Mouse (Mus musculus): Measurements from ENCODE around the gene Spsb3.

Spsb3 gene

DNA sequence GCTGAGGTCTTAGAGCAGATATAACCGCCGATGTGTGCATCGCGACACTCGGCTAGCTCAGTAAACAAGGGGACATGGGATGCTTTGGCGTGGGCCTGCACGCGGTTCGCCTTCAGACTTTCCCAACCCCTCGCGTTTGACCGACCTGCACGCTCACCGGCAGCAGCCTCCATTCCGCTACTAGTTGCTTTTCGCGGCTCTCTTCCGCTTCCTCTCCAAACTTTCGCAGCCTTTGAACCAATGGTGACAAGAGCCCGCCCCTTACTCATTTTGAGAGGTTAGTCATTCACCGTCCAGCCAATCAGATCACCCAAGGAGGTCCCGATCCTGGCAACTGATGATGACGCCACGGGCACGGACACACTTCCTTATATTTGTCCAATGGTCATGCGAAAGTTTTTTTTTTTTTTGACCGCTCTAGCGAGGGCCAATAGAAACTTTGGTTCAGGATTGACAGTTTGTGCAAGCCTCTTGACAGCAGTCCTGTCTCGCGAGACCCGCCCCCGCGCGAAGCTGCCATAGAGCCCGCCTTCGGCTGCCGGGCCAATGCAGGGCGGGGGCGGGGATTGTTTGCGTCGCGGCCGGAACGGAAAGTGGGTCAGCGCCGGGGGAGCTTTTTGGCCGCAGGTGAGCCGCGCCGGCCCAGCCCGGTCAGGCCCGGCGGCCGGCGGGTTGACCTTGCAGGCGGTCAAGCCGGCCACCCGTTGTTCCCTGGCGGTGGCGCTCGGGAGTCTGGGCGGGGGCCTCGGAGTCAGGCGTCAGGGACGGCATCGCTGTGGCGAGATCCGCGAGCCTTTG is at the start of gene Spsb3, which contains the start of gene Nubp2:
Gene Spsb3, plus strand, starts transcription at position 510 of the 798 bp plus-strand sequence.
Gene Nubp2, minus strand, starts transcription at position 216 of the 798 bp plus-strand sequence.
- DNase-seq (ENCODE audit: low read depth, low spot score) = peak; percentile 98

DNA sequence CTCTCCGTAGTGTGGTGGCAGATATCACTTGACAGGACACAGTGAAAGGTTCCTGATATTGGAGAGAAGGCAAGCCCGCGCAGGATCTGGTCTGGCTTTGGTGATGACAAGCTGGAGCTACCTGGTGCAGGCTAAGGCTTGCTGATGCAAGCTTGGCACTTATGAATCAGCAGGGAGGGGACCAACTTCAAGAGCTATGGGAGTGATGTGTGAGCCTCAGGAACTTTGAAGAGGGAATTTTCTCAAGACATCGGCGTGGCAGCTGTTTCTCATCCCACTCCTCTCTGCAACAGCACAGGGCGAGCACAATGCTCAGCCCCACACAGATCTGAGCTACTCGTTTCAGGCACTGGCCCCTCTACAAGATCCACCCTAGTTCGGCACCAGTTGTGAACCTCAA is 46.6 kb upstream of the Spsb3 start, which contains the start of gene Hagh:
Gene Hagh, plus strand, starts transcription at position 302 of the 400 bp plus-strand sequence.
- DNase-seq (ENCODE audit: low read depth, low spot score) = no peak

DNA sequence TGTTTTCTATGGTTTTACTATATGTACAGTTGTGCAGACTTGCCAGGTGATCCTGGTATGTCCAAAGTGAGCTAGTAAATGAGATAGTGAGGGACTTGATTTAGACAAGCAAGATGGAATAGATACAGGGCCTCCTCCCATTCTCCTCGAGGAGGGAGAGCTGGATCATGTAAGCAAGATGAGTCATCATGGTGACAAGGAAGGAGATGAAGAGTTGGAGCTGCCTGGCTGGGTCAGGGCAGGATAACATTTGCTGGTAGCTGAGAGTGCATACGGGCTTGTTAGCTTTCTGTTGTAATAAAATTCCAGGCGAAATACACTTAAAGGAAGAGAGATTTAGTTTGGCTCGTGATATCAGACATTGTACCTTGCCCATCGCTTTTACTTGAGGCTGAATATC is 46.1 kb upstream of the Spsb3 start:
- no peak for DNase-seq (ENCODE audit: low read depth, low spot score)

DNA sequence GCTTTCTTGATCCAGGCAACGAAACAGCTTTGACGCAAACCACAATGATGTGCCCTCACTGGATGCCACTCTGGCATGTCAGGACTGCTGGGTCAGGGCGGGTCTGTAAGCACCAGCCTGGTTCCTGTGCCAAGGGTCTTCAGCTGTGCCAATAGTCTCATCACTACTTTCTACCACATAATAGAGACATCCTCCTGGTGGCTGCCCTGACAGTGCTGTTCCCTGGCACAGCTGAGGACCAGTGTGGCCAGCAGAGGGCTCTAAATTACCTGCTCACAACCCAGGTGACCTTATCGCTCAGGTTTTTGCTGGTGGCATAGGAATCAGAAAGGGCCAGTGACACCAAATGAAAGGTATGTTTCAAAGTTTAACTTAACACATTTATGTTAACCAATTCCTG is 45.3 kb upstream of the Spsb3 start:
- no peak for DNase-seq (ENCODE audit: low read depth, low spot score)

DNA sequence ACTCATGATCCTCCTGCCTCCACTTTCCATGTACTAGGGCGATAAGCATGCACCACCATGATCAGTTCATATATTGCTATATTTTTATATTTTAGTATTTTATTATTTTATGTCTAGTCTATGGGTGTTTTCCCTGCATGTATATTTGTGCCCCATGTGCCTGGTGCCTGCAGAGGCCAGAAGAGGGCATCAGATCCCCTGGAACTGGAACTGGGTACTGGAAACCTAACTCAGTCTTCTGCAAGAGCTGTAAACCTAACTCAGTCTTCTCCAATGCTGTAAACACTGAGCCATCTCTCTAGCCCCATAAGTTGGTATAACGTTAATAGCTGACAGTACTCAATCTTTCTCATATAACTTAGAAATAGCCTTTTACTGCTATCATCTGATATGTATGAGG is 43.8 kb upstream of the Spsb3 start:
- no peak for DNase-seq (ENCODE audit: low read depth, low spot score)

DNA sequence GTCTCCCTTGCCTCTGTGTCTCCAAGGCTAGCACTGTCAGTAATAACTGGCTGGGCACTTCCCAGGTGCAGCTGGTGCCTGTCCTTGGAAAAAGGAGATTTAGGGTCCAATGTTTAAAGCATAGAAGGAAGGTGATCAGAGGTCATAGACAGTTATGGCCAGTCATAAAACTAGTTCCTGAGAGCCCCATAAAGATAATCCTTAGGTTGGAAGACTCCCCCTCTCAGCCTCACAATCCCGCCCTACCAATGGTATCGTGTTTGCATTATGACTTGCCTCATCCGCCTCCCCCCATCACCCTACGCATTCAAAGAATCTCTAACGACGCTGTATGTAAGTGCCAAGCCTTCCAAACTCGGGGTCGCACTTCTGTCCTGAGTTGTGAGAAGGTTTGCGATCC is 41.9 kb upstream of the Spsb3 start:
- no peak for DNase-seq (ENCODE audit: low read depth, low spot score)

DNA sequence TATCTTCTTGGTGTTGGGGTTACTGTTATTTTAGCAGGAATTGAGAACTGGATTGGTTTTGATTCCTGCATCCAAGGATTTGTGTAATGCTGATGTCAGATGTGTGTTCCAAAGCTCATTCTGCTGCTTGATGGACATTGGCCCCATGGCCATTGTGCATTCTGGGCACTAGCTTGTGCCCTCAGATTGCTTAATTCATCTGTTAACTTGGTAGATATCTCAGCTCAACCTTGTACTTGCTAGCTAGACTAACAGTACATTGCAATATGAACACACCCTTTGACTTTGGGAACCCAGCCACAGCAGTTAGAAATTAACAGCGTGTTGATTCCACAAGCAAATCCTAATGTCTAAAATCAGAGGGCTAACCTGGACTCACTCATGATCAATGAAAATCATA is 39.1 kb upstream of the Spsb3 start:
- DNase-seq (ENCODE audit: low read depth, low spot score) = no peak

DNA sequence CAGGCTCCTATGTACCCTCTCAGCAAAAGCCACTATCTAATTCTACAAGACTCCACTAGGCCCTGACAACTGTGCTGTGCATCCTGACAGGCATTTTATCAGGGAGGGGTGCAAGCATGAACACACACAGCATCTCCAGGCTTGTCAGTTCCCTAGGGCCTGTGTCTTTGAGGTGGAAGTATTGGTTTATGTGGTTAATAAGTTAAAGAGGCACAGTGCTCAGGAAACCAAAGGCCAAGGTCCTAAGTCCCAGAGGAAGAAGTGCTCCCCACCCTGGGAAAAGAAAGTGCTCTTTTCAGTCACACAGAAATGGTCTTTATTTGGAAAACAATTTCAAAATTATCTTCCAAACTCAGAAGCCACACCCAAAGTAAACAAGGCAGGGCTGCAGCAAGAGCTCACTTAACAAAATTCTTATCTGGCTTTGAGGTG is 37.8 kb upstream of the Spsb3 start:
- no peak for DNase-seq (ENCODE audit: low read depth, low spot score)

DNA sequence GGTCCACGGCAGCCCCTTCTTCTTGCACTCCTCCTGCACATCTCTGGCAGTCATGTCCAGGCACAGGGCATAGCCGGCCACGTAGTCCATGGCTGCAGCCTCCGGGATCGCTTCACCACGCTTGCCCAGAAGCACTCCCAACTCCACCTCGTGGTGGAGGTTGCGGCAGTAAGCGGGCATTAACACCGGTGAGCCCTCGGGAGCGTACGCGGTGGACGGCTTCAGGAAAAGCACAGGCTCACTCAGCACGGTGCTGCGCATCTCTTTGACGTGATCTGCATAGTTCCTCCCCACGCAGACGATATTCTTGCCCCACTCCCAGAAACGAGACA is 36.7 kb upstream of the Spsb3 start:
- DNase-seq (ENCODE audit: low read depth, low spot score) = no peak

DNA sequence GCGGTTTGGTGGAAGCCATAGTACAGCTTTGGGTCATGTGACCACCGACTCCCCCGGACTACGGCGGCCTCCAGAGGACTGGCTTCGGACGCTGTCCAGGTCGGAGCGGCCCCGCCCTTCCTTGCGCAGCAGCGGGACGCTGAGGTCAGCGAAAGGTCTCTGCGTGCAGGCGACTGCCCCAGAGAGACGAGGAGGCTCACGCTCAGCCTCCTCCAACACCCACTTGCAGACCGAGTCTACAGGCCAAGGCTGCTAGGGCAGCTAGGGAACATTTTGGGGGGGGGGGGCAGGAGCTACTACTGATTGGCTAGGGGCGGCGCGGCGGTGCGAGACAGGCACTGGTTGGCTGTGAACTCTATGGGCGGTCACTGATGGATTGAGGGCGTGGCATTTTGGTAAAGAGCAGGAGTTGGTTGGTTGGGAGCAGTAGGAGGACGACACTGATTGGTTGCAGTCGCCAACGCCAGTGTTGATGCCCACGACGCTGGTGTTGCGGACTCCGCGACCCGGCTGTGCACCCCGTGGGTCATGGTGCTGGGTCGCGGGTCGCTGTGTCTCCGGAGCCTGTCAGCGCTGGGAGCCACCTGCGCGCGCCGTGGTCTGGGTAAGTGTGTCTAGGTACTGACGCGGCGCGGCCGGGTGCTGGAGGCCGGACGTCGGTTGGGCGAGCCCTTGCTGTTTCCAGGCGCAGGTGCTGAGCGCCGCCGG is 36.2 kb upstream of the Spsb3 start, which contains the start of gene Fahd1:
Gene Fahd1, minus strand, starts transcription at position 300 of the 708 bp plus-strand sequence.
- peak; percentile 95 for DNase-seq (ENCODE audit: low read depth, low spot score)

DNA sequence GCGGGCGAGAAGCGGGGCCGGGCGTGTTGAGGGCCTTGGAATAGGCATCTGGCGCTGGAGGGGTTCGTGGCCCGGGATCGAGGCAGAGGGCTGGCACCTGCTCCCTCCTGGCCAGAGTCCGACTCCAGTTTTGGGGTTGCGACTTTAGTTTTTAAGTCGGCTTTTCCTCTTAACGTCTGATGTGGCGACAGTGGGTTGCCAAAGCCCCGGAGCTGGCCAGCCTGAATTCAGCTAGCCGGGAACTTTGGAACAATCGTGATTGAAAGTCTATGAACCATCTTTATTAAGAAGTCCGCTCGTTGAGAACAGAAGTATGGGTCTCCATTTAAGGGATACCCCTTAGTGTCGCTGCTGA is 35.7 kb upstream of the Spsb3 start:
- no peak for DNase-seq (ENCODE audit: low read depth, low spot score)

DNA sequence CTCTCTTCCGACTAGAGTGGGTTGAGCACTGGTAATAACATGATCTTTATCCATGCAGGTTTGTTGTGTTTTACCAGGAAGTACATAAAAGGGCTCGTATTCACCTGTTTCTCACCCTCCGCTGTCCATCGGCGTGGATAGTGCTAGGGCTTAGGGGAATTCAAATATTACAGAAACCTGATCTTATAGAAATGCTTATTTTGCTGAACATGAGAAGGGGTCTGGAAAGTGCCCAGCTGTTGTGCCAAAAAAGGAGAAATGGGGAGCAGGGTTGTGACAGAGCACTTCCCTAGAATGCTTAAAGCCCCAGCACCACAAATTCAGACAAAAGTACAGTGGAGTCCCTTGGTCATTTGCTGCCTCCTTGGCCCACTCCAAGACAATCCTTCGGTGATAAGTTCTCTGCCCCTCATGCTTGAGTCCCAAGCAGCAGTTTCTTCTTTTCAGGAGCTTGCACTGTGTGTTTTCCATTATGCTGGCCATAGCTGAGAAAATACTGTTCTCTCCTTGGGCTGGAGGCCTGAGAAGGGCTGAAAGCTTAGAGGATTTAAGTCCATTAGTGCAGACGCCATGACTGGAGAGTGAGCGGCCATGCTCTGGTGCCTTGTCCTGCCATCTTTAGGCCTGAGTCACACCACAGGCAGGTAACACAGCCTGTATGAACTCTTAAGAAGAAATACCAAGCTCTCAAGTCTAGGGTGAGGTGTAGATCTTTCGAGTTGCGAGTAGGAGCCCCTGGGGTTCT is 34.9 kb upstream of the Spsb3 start:
- no peak for DNase-seq (ENCODE audit: low read depth, low spot score)

DNA sequence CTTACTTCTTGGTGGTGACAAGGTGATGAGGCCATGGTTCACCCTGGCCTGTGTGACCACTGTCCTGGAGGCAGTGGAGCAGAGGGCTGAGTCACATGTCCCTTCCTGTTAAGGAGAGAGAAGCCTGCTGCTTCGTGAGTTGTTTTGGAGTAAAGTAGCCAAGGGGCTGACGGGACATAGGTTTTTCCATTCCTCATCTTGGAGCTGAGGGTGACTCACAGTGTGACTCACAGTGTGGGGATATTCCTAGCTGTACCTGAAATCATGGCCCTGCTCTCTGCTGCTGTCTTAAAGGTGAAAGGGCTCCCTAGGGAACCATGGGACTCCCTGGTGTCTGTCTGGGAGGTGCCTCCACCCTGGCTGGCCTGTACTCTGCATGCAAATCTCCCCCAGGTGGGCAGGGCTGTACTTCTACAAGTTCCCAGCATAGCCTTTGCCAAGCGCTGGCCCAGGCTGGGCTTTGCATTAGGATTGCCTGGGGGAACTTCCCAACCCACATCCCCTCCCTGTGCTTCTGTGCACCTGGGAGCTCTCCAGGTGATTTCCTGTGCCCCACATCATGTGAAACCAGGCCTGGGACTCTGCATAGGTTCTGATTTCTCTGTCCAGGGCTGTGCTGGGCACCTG is 30.5 kb upstream of the Spsb3 start:
- DNase-seq (ENCODE audit: low read depth, low spot score) = no peak

DNA sequence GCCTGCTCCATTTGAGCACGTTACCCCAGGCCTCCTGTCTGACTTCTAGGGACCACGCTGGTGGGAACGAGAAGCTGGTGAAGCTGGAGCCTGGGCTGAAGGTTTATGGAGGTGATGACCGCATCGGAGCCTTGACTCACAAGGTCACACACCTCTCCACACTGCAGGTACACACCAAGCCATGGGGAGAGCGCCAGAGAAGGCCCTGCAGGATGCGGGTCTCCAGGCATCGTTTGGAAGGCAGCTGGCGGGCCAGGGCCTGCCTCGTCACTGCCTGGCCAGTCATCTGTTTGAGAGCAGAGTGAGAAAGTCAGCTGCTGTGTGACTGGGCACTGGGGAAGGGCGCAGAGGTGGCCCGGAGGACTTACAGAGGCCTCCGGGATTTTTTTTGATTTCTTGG is 29.9 kb upstream of the Spsb3 start:
- no peak for DNase-seq (ENCODE audit: low read depth, low spot score)

DNA sequence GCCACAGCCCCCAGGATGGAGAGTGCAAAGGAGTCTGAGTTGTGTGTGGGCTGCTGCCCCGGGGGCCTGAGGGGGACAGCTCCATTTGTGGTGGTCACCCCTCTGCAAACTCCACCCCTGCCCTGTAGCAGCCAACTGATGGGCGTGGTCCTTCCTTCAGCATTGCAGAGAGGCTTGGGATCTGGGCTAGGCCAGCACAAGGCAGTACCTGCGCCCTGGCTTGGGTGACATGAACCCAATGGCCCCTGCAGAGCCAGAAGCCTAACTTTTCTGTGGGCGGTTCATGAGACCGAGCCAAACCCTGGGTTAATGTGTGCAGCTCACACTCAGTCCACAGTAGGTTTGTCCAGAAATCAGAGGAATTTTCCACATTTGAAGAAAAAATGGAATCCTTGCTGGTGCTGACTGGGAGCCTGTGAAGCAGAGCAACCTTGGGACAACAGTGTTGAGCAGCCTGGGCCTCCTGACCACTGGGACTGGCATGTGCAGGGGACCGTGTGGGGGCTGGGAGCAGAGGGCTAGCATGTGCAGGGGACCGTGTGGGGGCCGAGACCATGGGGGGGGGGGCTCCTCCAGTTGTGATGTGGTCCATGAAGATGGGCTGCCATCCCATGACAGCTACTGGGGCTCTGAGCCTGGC is 28.5 kb upstream of the Spsb3 start:
- no peak for DNase-seq (ENCODE audit: low read depth, low spot score)

DNA sequence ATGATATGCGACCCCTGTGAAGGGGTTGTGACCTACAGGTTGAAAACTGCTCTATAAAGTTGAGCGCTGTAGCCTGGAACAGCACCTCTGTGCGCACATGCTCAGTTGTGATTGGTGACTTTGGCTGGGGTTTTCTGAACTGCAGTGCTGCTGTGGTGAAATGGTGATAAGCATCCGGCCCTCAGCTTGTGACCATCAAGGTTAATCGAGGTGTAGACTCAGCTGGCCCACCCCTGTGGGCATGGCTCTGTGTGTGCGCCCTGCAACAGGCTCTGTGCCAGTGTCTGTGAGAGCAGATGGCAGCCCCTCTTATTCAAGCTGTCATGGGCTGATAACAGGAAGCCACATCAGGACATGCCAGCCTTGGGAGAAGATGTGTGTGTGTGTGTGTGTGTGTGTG is 27.5 kb upstream of the Spsb3 start:
- no peak for DNase-seq (ENCODE audit: low read depth, low spot score)

DNA sequence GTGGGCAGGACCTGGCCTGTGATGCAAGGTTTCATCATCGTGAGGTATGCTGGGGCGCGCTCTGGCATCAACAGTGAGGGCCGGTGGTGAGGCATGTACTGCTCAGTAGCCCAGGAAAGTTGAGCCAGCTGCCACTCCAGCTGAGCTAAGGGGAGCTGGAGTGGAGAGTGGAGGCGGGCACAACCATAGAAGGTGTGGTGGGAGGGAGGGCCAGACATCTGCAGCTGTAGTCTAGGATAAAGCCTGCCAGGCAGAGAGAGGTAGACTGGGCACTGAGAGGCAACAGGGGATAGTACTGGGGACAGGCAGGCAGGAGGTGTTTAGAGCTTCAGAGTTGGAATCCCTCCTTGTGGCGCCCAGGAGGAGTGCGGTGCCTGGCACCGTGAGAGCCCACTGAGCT is 26.4 kb upstream of the Spsb3 start:
- no peak for DNase-seq (ENCODE audit: low read depth, low spot score)

DNA sequence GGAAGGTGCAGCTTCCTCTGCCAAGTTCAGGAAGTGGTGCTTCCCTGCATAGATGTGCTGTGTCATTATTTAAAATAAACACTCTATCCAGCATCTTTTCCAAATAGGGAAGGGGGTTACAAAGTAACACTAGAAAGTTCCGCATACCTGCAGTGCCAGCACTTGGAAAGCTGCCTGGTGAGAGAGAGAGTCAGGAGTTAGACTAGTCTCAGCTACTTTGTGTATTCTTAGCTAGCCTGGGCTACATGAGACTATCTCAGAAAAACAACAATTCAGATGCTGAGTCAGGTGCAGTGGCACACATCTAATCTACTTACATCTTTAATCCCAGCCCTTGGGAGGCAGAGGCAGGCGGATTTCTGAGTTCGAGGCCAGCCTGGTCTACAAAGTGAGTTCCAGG is 24.7 kb upstream of the Spsb3 start:
- DNase-seq (ENCODE audit: low read depth, low spot score) = no peak

DNA sequence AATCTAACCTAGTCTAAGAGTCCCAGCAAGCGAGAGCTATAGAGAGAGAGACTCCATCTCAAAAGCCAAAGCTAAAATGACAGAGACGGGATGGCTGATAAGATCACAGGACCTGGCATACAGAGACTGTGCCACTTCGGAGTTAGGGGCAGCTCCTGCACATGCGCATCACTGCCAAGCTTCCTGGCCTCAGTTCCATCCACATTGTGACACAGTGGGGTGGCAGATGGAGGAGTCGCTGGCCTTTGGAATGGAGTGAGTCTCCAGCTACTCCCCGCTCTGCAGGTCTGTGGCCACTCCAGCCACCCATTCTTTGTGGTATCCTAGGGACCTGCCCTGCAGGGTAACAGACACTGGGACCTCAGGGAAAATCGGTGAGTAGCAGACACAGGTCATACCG is 20.7 kb upstream of the Spsb3 start, which contains the start of gene Igfals:
Gene Igfals, plus strand, starts transcription at position 222 of the 400 bp plus-strand sequence.
- no peak for DNase-seq (ENCODE audit: low read depth, low spot score)

DNA sequence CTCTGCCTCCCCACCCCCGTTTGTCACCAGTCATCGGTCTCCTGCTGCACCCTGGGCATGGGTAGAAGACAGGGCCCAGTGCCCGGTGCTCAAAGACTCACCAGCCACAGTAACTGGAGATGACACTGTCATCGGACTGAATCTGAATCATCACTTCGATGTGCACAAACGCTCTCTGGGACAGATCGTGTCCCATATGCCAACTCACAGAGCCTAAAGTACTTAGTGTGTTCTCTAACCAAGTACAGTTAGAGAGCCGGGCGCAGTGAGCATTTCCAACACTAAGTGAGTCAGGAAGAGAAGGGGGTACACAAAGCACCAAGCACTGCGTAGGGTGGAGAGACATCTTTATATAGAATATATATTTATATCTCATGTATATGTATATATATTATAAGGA is 18.5 kb upstream of the Spsb3 start:
- no peak for DNase-seq (ENCODE audit: low read depth, low spot score)

DNA sequence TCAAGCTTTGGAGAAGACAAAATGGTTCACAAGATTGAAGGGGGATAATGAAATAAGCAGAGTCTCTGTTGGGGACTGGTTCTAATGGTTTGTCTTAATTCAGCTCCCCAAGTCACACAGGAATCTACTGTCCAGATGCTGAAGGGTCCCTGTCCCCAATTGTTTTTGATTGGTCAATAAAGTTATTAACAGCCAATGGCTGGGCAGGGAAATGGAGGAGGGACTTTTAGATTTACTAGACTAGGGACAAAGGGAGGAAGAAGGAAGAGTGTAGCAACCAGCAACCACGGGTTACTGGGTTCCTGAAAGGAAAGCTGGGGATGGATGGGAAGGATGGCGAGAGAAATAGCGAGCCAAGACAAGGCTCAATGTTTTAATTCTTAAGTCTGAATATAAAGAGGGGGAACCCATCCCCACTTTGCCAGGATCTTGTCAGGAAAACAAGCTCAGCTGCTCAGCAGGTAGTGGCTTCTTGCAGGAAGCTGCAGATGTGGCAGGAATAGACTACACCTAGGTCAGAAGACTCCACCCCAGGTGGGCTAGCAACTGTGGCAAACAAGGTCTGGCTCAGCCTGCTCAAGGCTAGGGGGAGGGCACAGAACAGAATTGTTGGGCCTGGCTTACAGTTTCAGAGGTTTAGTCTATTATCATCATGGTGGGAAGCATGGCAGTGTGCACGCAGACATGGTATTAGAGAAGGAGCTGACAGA is 12.6 kb upstream of the Spsb3 start:
- no peak for DNase-seq (ENCODE audit: low read depth, low spot score)
